8 mouse cellular contexts compared by ENCODE assay signal in the genomic region with DNA sequence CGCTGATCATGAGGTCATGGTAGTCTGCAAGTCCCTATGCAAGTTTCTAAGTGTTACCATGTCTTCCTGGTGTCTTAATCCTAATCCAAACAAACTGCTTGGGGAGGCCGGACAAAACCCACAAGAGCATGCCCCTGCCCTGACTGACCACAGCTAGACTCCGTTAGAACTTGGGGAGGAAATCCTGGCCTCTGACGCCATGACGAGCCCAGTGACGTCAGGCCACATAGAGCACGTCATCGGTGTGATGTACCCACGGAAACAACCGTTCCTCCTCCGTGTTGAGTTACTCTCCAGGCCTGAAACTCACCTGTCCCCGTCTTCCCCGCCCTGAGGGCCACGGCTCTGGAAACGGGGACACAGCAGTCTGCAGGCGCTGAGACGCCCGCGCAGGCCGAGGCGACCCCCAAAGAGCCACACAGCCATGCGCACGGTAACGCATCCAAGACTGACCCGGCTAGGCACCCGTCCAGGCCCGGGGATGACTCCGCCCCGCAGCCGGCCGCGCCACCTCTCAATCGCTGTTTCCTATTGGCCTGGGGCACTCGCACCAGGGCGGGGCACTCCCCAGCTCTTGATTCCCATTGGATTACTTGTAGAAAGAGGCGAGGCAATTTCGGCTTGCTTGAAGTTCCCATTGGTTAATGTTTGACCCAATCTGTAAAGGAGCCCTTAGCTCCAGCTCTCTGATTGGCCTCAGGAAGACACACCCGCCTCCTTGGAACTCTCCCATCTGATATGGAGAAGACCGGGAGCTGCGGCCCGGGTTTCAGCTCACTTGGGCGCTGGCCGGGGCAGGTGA. TPM values are rescaled to one million over a fixed set of nuclear protein-coding genes. Genes with fewer than 3 reads are reported as not detected.
A peak's percentile ranks its signal among the peaks of the same experiment; 100 is the strongest.
DNase-seq lines count a peak whose midpoint lies in the region; ATAC-seq and TF ChIP-seq lines count a peak whose summit lies in the region.

Gene Mmab (minus strand): TSS at position 495 of the 802 bp plus-strand sequence.
Gene Mvk (plus strand): TSS at position 704 of the 802 bp plus-strand sequence.

- 2% methylated on average over 43 of the region's 43 CpGs for WGBS in heart, embryonic 12.5 days
- 2% methylated on average over 43 of the region's 43 CpGs for WGBS in kidney, postnatal 0 days
- 2% methylated on average over 43 of the region's 43 CpGs for WGBS in liver, embryonic 11.5 days
- WGBS in stomach, embryonic 14.5 days, result 2% methylated on average over 43 of the region's 43 CpGs

- no peaks in the 10 kb centered on the region for H3K9me3 ChIP-seq in heart, embryonic 12.5 days (replicated peaks)
- H3K9me3 ChIP-seq in kidney, postnatal 0 days (replicated peaks; ENCODE audit: low read length), result no peaks in the 10 kb centered on the region
- H3K9me3 ChIP-seq in liver, embryonic 11.5 days (ENCODE audit: control insufficient read depth, low read length), result no peaks in the 10 kb centered on the region
- no peaks in the 10 kb centered on the region for H3K9me3 ChIP-seq in stomach, embryonic 14.5 days (ENCODE audit: control insufficient read depth, low read depth, low read length)

- peak; percentile 96 for ATAC-seq in erythroid progenitor cell, adult 5-6 weeks (replicated peaks; ENCODE audit: low FRiP score, poor library complexity, severe bottlenecking)
- ATAC-seq in heart, embryonic 12.5 days (ENCODE audit: insufficient number of reproducible peaks, low FRiP score), result peak; percentile 98
- ATAC-seq in kidney, postnatal 0 days (replicated peaks; ENCODE audit: low FRiP score, low read depth), result peak; percentile 98
- peak; percentile 98 for ATAC-seq in liver, embryonic 11.5 days (replicated peaks; ENCODE audit: low FRiP score)
- ATAC-seq in stomach, embryonic 14.5 days (ENCODE audit: insufficient number of reproducible peaks, insufficient read depth, low FRiP score, low read depth), result peak; percentile 97

- H3K9ac ChIP-seq in heart, embryonic 12.5 days, result peak within 1 kb of the TSS; percentile 82
- peak within 1 kb of the TSS; percentile 74 for H3K9ac ChIP-seq in kidney, postnatal 0 days (ENCODE audit: low read depth, low read length)
- peak within 1 kb of the TSS; percentile 68 for H3K9ac ChIP-seq in liver, embryonic 11.5 days (ENCODE audit: low read depth, low read length)
- peak within 1 kb of the TSS; percentile 58 for H3K9ac ChIP-seq in stomach, embryonic 14.5 days (replicated peaks; ENCODE audit: low read depth, low read length)

- H3K4me3 ChIP-seq in heart, embryonic 12.5 days, result peak within 1 kb of the TSS; percentile 77
- peak within 1 kb of the TSS; percentile 74 for H3K4me3 ChIP-seq in kidney, postnatal 0 days (replicated peaks; ENCODE audit: low read depth, low read length)
- peak within 1 kb of the TSS; percentile 62 for H3K4me3 ChIP-seq in liver, embryonic 11.5 days (ENCODE audit: low read depth, low read length)
- peak within 1 kb of the TSS; percentile 67 for H3K4me3 ChIP-seq in stomach, embryonic 14.5 days (ENCODE audit: low read depth, low read length)

- no peaks in the 10 kb centered on the region for H3K27me3 ChIP-seq in heart, embryonic 12.5 days (replicated peaks)
- no peaks in the 10 kb centered on the region for H3K27me3 ChIP-seq in kidney, postnatal 0 days (ENCODE audit: insufficient read depth, low read length)
- H3K27me3 ChIP-seq in liver, embryonic 11.5 days (replicated peaks; ENCODE audit: control insufficient read depth, insufficient read depth, low read length), result no peaks in the 10 kb centered on the region
- H3K27me3 ChIP-seq in stomach, embryonic 14.5 days (ENCODE audit: control insufficient read depth, insufficient read depth, low read length), result no peaks in the 10 kb centered on the region

- DNase-seq in CD4-positive helper T cell, adult 2 months (ENCODE audit: low read depth, low spot score), result peak; percentile 98
- peak; percentile 98 for DNase-seq in brain, embryonic 18.5 days (ENCODE audit: low read depth, low spot score)
- peak; percentile 100 for DNase-seq in kidney, postnatal 0 days (ENCODE audit: low spot score)
- peak; percentile 98 for DNase-seq in liver, embryonic 11.5 days (ENCODE audit: low spot score)
- DNase-seq in naive thymus-derived CD4-positive, alpha-beta T cell, adult 2 months (ENCODE audit: low read depth), result peak; percentile 97

- peak within 1 kb of the TSS; percentile 78 for H3K4me2 ChIP-seq in heart, embryonic 12.5 days
- H3K4me2 ChIP-seq in kidney, postnatal 0 days (ENCODE audit: low read length), result peak within 1 kb of the TSS; percentile 74
- H3K4me2 ChIP-seq in liver, embryonic 11.5 days, result peak within 1 kb of the TSS; percentile 81
- peak within 1 kb of the TSS; percentile 68 for H3K4me2 ChIP-seq in stomach, embryonic 14.5 days (replicated peaks; ENCODE audit: low read depth, low read length)

- peak within 1 kb of the TSS; percentile 52 for H3K27ac ChIP-seq in heart, embryonic 12.5 days (ENCODE audit: poor library complexity, severe bottlenecking)
- peak within 1 kb of the TSS; percentile 57 for H3K27ac ChIP-seq in kidney, postnatal 0 days
- H3K27ac ChIP-seq in liver, embryonic 11.5 days (ENCODE audit: low read depth, low read length), result peak within 1 kb of the TSS; percentile 56; the same call in 1 of the 2 replicates
- H3K27ac ChIP-seq in stomach, embryonic 14.5 days (ENCODE audit: low read length), result peak within 1 kb of the TSS; percentile 78

- peaks cover 21% of the 10 kb centered on the region; the same call in 1 of the 2 replicates for H3K36me3 ChIP-seq in heart, embryonic 12.5 days
- H3K36me3 ChIP-seq in kidney, postnatal 0 days (ENCODE audit: insufficient read depth, low read length), result 0 out of 2 replicates have a peak, but pooled peaks cover 4% of the 10 kb centered on the region
- H3K36me3 ChIP-seq in liver, embryonic 11.5 days (ENCODE audit: control insufficient read depth, insufficient read depth, low read length), result peaks cover 4% of the 10 kb centered on the region; the same call in 1 of the 2 replicates
- H3K36me3 ChIP-seq in stomach, embryonic 14.5 days (ENCODE audit: control insufficient read depth, insufficient read depth, low read length), result peaks cover 11% of the 10 kb centered on the region; the same call in 1 of the 2 replicates

- H3K4me1 ChIP-seq in heart, embryonic 12.5 days (replicated peaks), result peaks cover 15% of the 10 kb centered on the region
- peaks cover 12% of the 10 kb centered on the region for H3K4me1 ChIP-seq in kidney, postnatal 0 days (replicated peaks; ENCODE audit: insufficient read depth, low read length)
- peaks cover 14% of the 10 kb centered on the region; the same call in 1 of the 2 replicates for H3K4me1 ChIP-seq in liver, embryonic 11.5 days (replicated peaks; ENCODE audit: control insufficient read depth, insufficient read depth, low read length)
- peaks cover 11% of the 10 kb centered on the region; the same call in 1 of the 2 replicates for H3K4me1 ChIP-seq in stomach, embryonic 14.5 days (ENCODE audit: control insufficient read depth, insufficient read depth, low read length)

- TF ChIP-seq CTCF in kidney, postnatal 0 days (IDR thresholded peaks at IDR 0.05; ENCODE audit: low read depth), result no peak

RNA-seq across cellular contexts. Expression of gene Mmab, which starts in this region (rescaled TPM):
- total RNA-seq in erythroid progenitor cell, adult 5-6 weeks (2015; ENCODE audit: low replicate concordance), result 1.1 and 1.7 TPM in 2 replicates
- 1.1 and 3.3 TPM in 2 replicates for total RNA-seq in erythroid progenitor cell, adult 5-6 weeks (2017; ENCODE audit: low replicate concordance)
- 27.8 and 29.2 TPM in 2 replicates for polyA plus RNA-seq in heart, embryonic 12.5 days (2016; fragmentation: Nextera tagmentation; extraction: Ambion mirVana)
- polyA plus RNA-seq in kidney, postnatal 0 days (2015; fragmentation: Nextera tagmentation; extraction: Ambion mirVana), result 18.9 and 22.8 TPM in 2 replicates
- polyA plus RNA-seq in liver, embryonic 11.5 days (2014; fragmentation: Nextera tagmentation; extraction: Ambion mirVana), result 27.9 and 29.5 TPM in 2 replicates
- polyA plus RNA-seq in stomach, embryonic 14.5 days (2014; fragmentation: Nextera tagmentation; extraction: Ambion mirVana), result 27.8 and 30.5 TPM in 2 replicates

RNA-seq across cellular contexts. Expression of gene Mvk, which starts in this region (rescaled TPM):
- 2.9 TPM in 1 of 2 replicates, not detected in the other for total RNA-seq in erythroid progenitor cell, adult 5-6 weeks (2015; ENCODE audit: low replicate concordance)
- not detected in 2 replicates for total RNA-seq in erythroid progenitor cell, adult 5-6 weeks (2017; ENCODE audit: low replicate concordance)
- 23.3 and 24.3 TPM in 2 replicates for polyA plus RNA-seq in heart, embryonic 12.5 days (2016; fragmentation: Nextera tagmentation; extraction: Ambion mirVana)
- 29.3 and 31.7 TPM in 2 replicates for polyA plus RNA-seq in kidney, postnatal 0 days (2015; fragmentation: Nextera tagmentation; extraction: Ambion mirVana)
- 46.5 and 48.5 TPM in 2 replicates for polyA plus RNA-seq in liver, embryonic 11.5 days (2014; fragmentation: Nextera tagmentation; extraction: Ambion mirVana)
- polyA plus RNA-seq in stomach, embryonic 14.5 days (2014; fragmentation: Nextera tagmentation; extraction: Ambion mirVana), result 62.7 and 69.8 TPM in 2 replicates

Comparison
In these comparisons a context has a peak if more than half of its experiments do, and no peak if none do; other contexts are left out.
1. Peak in every context shown above with its lines: DNase-seq, ATAC-seq, H3K4me3 ChIP-seq and H3K27ac ChIP-seq.